Mouse (Mus musculus): ENCODE results near the gene Vax2. TPM values are rescaled to one million over a fixed set of nuclear protein-coding genes. Genes with fewer than 3 reads are reported as not detected.

Gene Vax2
- polyA plus RNA-seq (2015; fragmentation: Nextera tagmentation; extraction: Ambion mirVana), result 0.19 TPM in 1 of 2 replicates, not detected in the other

GRCm38 (mm10) chr6:83711067-83711675 lies at the start of gene Vax2:
Gene Vax2 (plus strand): TSS chr6:83711264.
- peak; percentile 86 for ATAC-seq
- no peaks in the 10 kb centered on the region for H3K9me3 ChIP-seq (replicated peaks)
- peak within 1 kb of the TSS; percentile 80 for H3K4me2 ChIP-seq
- no peaks in the 10 kb centered on the region for H3K36me3 ChIP-seq (ENCODE audit: poor library complexity, severe bottlenecking)
- under 1% methylated on average over 36 of the region's 46 CpGs for WGBS
- peaks cover 100% of the 10 kb centered on the region for H3K27me3 ChIP-seq
- H3K27ac ChIP-seq, result no peak within 1 kb of the TSS
- H3K4me3 ChIP-seq, result peak within 1 kb of the TSS; percentile 44
- H3K4me1 ChIP-seq, result peaks cover 22% of the 10 kb centered on the region
- H3K9ac ChIP-seq, result peak within 1 kb of the TSS; percentile 52; the same call in 1 of the 2 replicates

- H3K4me2 ChIP-seq, result no peak overlapping the region
- H3K27me3 ChIP-seq, result no peaks in the 10 kb centered on the region
- H3K4me3 ChIP-seq, result no peak overlapping the region
- H3K9me3 ChIP-seq (replicated peaks), result no peaks in the 10 kb centered on the region
- ATAC-seq, result peak; percentile 57; the same call in 1 of the 2 replicates
- WGBS, result 67% methylated on average over 2 of the region's 2 CpGs
- no peaks in the 10 kb centered on the region for H3K36me3 ChIP-seq (ENCODE audit: poor library complexity, severe bottlenecking)
- H3K27ac ChIP-seq, result no peak overlapping the region
- no peak overlapping the region for H3K9ac ChIP-seq
- no peaks in the 10 kb centered on the region for H3K4me1 ChIP-seq
Measured at GRCm38 (mm10) chr6:83665009-83665408, 46.1 kb upstream of the Vax2 start.

GRCm38 (mm10) chr6:83673395-83673794 lies 37.7 kb upstream of the Vax2 start:
- H3K4me3 ChIP-seq, result no peak overlapping the region
- no peak overlapping the region for H3K9ac ChIP-seq
- H3K4me2 ChIP-seq, result no peak overlapping the region
- no peaks in the 10 kb centered on the region for H3K9me3 ChIP-seq (replicated peaks)
- peaks cover 4% of the 10 kb centered on the region; the same call in 1 of the 2 replicates for H3K27me3 ChIP-seq
- no peaks in the 10 kb centered on the region for H3K4me1 ChIP-seq
- ATAC-seq, result 0 out of 2 replicates have a peak, but pooled peaks have one; percentile 27
- WGBS, result 5% methylated on average over 4 of the region's 4 CpGs
- H3K27ac ChIP-seq, result no peak overlapping the region
- H3K36me3 ChIP-seq (ENCODE audit: poor library complexity, severe bottlenecking), result no peaks in the 10 kb centered on the region

- Histone ChIP-seq H3K27ac (no peak within 1 kb of the TSS), H3K9ac (no peak within 1 kb of the TSS), H3K9me3 (replicated peaks) (no peaks in the 10 kb centered on the region), H3K4me2 (no peak within 1 kb of the TSS), H3K36me3 (ENCODE audit: poor library complexity, severe bottlenecking) (no peaks in the 10 kb centered on the region), H3K4me3 (no peak within 1 kb of the TSS), H3K27me3 (peaks cover 10% of the 10 kb centered on the region), H3K4me1 (no peaks in the 10 kb centered on the region)
- WGBS, result 75% methylated on average over 4 of the region's 4 CpGs
- no peak for ATAC-seq
Measured at GRCm38 (mm10) chr6:83677757-83678156, 33.3 kb upstream of the Vax2 start, which contains the start of gene Cd207. Gene Cd207 (minus strand): TSS chr6:83677857.

- Histone ChIP-seq H3K4me2 (no peak overlapping the region), H3K27me3 (peaks cover 79% of the 10 kb centered on the region), H3K36me3 (ENCODE audit: poor library complexity, severe bottlenecking) (no peaks in the 10 kb centered on the region), H3K27ac (no peak overlapping the region), H3K4me1 (0 out of 2 replicates have a peak, but pooled peaks cover 3% of the 10 kb centered on the region), H3K9ac (no peak overlapping the region), H3K9me3 (replicated peaks) (no peaks in the 10 kb centered on the region), H3K4me3 (no peak overlapping the region)
- no peak for ATAC-seq
- WGBS, result 84% methylated on average over 4 of the region's 4 CpGs
Measured at GRCm38 (mm10) chr6:83689374-83689773, 21.7 kb upstream of the Vax2 start.

- no peak overlapping the region for H3K27ac ChIP-seq
- ATAC-seq, result no peak
- WGBS, result 22% methylated on average over 4 of the region's 5 CpGs
- H3K9me3 ChIP-seq (replicated peaks), result no peaks in the 10 kb centered on the region
- no peak overlapping the region for H3K9ac ChIP-seq
- H3K4me2 ChIP-seq, result no peak overlapping the region
- H3K27me3 ChIP-seq, result peaks cover 81% of the 10 kb centered on the region
- H3K36me3 ChIP-seq (ENCODE audit: poor library complexity, severe bottlenecking), result no peaks in the 10 kb centered on the region
- 0 out of 2 replicates have a peak, but pooled peaks cover 3% of the 10 kb centered on the region for H3K4me1 ChIP-seq
- H3K4me3 ChIP-seq, result no peak overlapping the region
Measured at GRCm38 (mm10) chr6:83690277-83690676, 20.8 kb upstream of the Vax2 start.

GRCm38 (mm10) chr6:83690936-83691335 lies 20.1 kb upstream of the Vax2 start:
- H3K4me3 ChIP-seq, result no peak overlapping the region
- ATAC-seq, result no peak
- 58% methylated on average over 2 of the region's 2 CpGs for WGBS
- H3K4me1 ChIP-seq, result 0 out of 2 replicates have a peak, but pooled peaks cover 3% of the 10 kb centered on the region
- no peak overlapping the region for H3K27ac ChIP-seq
- no peak overlapping the region for H3K4me2 ChIP-seq
- H3K27me3 ChIP-seq, result peaks cover 81% of the 10 kb centered on the region
- no peaks in the 10 kb centered on the region for H3K9me3 ChIP-seq (replicated peaks)
- H3K36me3 ChIP-seq (ENCODE audit: poor library complexity, severe bottlenecking), result no peaks in the 10 kb centered on the region
- no peak overlapping the region for H3K9ac ChIP-seq

GRCm38 (mm10) chr6:83692962-83693361 lies 18.1 kb upstream of the Vax2 start:
- no peak overlapping the region for H3K27ac ChIP-seq
- ATAC-seq, result no peak
- no peak overlapping the region for H3K4me3 ChIP-seq
- no peak overlapping the region for H3K9ac ChIP-seq
- 1% methylated on average over 12 of the region's 12 CpGs for WGBS
- no peaks in the 10 kb centered on the region for H3K36me3 ChIP-seq (ENCODE audit: poor library complexity, severe bottlenecking)
- no peaks in the 10 kb centered on the region for H3K9me3 ChIP-seq (replicated peaks)
- H3K4me1 ChIP-seq, result 0 out of 2 replicates have a peak, but pooled peaks cover 3% of the 10 kb centered on the region
- H3K4me2 ChIP-seq, result no peak overlapping the region
- H3K27me3 ChIP-seq, result peaks cover 91% of the 10 kb centered on the region

- no peak for ATAC-seq
- 0 out of 2 replicates have a peak, but pooled peaks cover 3% of the 10 kb centered on the region for H3K4me1 ChIP-seq
- H3K4me2 ChIP-seq, result no peak overlapping the region
- no peaks in the 10 kb centered on the region for H3K9me3 ChIP-seq (replicated peaks)
- no peak overlapping the region for H3K4me3 ChIP-seq
- 0% methylated on average over 9 of the region's 9 CpGs for WGBS
- no peak overlapping the region for H3K9ac ChIP-seq
- no peak overlapping the region for H3K27ac ChIP-seq
- peaks cover 96% of the 10 kb centered on the region for H3K27me3 ChIP-seq
- no peaks in the 10 kb centered on the region for H3K36me3 ChIP-seq (ENCODE audit: poor library complexity, severe bottlenecking)
Measured at GRCm38 (mm10) chr6:83693835-83694234, 17.2 kb upstream of the Vax2 start.

GRCm38 (mm10) chr6:83695731-83696130 lies 15.3 kb upstream of the Vax2 start:
- peaks cover 98% of the 10 kb centered on the region for H3K27me3 ChIP-seq
- no peaks in the 10 kb centered on the region for H3K36me3 ChIP-seq (ENCODE audit: poor library complexity, severe bottlenecking)
- H3K27ac ChIP-seq, result no peak overlapping the region
- no peak overlapping the region for H3K4me2 ChIP-seq
- no peak for ATAC-seq
- no peak overlapping the region for H3K9ac ChIP-seq
- H3K4me3 ChIP-seq, result no peak overlapping the region
- 0 out of 2 replicates have a peak, but pooled peaks cover 3% of the 10 kb centered on the region for H3K4me1 ChIP-seq
- H3K9me3 ChIP-seq (replicated peaks), result no peaks in the 10 kb centered on the region
- 9% methylated on average over 3 of the region's 3 CpGs for WGBS

- WGBS, result 2% methylated on average over 7 of the region's 7 CpGs
- Histone ChIP-seq H3K9ac (no peak overlapping the region), H3K4me3 (no peak overlapping the region), H3K27me3 (peaks cover 98% of the 10 kb centered on the region), H3K9me3 (replicated peaks) (no peaks in the 10 kb centered on the region), H3K27ac (no peak overlapping the region), H3K4me1 (0 out of 2 replicates have a peak, but pooled peaks cover 3% of the 10 kb centered on the region), H3K4me2 (no peak overlapping the region), H3K36me3 (ENCODE audit: poor library complexity, severe bottlenecking) (no peaks in the 10 kb centered on the region)
- ATAC-seq, result no peak
Measured at GRCm38 (mm10) chr6:83696684-83697083, 14.4 kb upstream of the Vax2 start.

- WGBS, result 2% methylated on average over 8 of the region's 8 CpGs
- Histone ChIP-seq H3K9ac (no peak overlapping the region), H3K4me1 (peaks cover 10% of the 10 kb centered on the region; the same call in 1 of the 2 replicates), H3K9me3 (replicated peaks) (no peaks in the 10 kb centered on the region), H3K4me2 (no peak overlapping the region), H3K27ac (no peak overlapping the region), H3K27me3 (peaks cover 97% of the 10 kb centered on the region), H3K36me3 (ENCODE audit: poor library complexity, severe bottlenecking) (no peaks in the 10 kb centered on the region), H3K4me3 (no peak overlapping the region)
- ATAC-seq, result no peak
Measured at GRCm38 (mm10) chr6:83697932-83698331, 13.1 kb upstream of the Vax2 start.

Data from forebrain, embryonic 13.5 days (tissue).